Mouse (Mus musculus): Measurements from ENCODE around the gene Aldh16a1. TPM values are rescaled to one million over a fixed set of nuclear protein-coding genes. Genes with fewer than 3 reads are reported as not detected.

Gene Aldh16a1
- 21.2 and 24.1 TPM in 2 replicates for polyA plus RNA-seq (2014; fragmentation: Nextera tagmentation; extraction: Ambion mirVana)

DNA sequence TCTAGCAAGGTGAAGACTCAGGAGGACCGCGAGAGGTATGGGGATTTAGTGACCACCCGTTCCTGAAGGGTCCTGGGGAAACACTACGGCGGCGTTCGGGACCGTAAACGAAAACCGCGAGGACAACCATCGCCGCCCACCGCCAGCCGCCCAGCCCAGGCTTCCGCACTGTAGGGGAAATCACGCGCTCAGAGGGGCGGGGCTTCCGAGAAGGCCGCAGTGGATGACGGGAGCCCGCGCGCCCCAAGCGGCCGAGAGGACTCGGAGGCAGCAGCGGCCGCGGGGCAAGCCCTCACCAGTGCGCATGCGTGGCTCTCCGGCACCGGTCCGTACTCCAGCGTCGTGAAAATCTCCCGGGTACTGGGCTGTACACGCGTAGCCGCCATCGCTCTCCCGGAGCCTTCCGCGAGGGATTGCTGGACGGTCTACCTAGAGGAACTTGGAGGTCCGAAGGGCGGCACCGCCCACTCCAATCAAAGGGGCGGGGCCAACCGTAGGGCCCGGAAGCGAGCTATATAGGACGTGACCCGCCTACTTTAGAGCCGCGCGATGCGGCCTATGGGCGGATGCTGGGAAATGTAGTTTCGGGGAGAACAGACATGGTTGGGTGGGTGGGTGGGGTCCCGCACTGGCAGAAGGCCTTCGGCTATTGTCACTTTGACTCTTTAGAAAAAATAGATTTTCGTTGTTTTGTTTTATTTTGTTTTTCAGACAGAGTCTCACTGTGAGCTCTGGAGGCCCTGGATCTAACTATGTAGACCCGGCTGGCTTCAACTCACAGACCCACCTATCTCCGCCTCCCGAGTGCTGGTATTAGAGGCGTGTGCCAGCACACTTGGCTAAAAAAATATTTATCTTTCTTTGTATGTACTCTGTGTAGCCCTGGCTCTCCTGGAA is at the start of gene Aldh16a1, which contains the start of gene Pih1d1:
Aldh16a1 (minus strand) TSS at position 489 of the 897 bp plus-strand sequence.
Pih1d1 (plus strand) TSS at position 208 of the 897 bp plus-strand sequence.
- Histone ChIP-seq H3K27me3 (ENCODE audit: control insufficient read depth, insufficient read depth, low read length) (no peaks in the 10 kb centered on the region), H3K36me3 (ENCODE audit: control insufficient read depth, insufficient read depth, low read length) (peaks cover 21% of the 10 kb centered on the region; the same call in 1 of the 2 replicates), H3K27ac (replicated peaks; ENCODE audit: low read depth, low read length) (peak within 1 kb of the TSS; percentile 95), H3K9me3 (ENCODE audit: control insufficient read depth, low read length) (no peaks in the 10 kb centered on the region), H3K4me1 (ENCODE audit: control insufficient read depth, insufficient read depth, low read length) (peaks cover 14% of the 10 kb centered on the region), H3K4me2 (ENCODE audit: low read length) (peak within 1 kb of the TSS; percentile 91), H3K9ac (replicated peaks; ENCODE audit: low read length) (peak within 1 kb of the TSS; percentile 81), H3K4me3 (replicated peaks; ENCODE audit: low read depth, low read length) (peak within 1 kb of the TSS; percentile 63)
- DNase-seq, result peak; percentile 99
- peak; percentile 96 for ATAC-seq (ENCODE audit: low FRiP score, low TSS enrichment)
- WGBS, result 5% methylated on average over 69 of the region's 69 CpGs

- Histone ChIP-seq H3K9me3 (ENCODE audit: control insufficient read depth, low read length) (no peaks in the 10 kb centered on the region), H3K9ac (replicated peaks; ENCODE audit: low read length) (no peak overlapping the region), H3K4me1 (ENCODE audit: control insufficient read depth, insufficient read depth, low read length) (no peaks in the 10 kb centered on the region), H3K36me3 (ENCODE audit: control insufficient read depth, insufficient read depth, low read length) (no peaks in the 10 kb centered on the region), H3K4me3 (replicated peaks; ENCODE audit: low read depth, low read length) (no peak overlapping the region), H3K27ac (replicated peaks; ENCODE audit: low read depth, low read length) (no peak overlapping the region), H3K4me2 (ENCODE audit: low read length) (no peak overlapping the region), H3K27me3 (ENCODE audit: control insufficient read depth, insufficient read depth, low read length) (no peaks in the 10 kb centered on the region)
- WGBS, result 62% methylated on average over 10 of the region's 10 CpGs
- ATAC-seq (ENCODE audit: low FRiP score, low TSS enrichment) (no peak), DNase-seq (no peak)
Observed at GRCm38 (mm10) chr7:45202654-45203053, 48.3 kb upstream of the Aldh16a1 start.

DNA sequence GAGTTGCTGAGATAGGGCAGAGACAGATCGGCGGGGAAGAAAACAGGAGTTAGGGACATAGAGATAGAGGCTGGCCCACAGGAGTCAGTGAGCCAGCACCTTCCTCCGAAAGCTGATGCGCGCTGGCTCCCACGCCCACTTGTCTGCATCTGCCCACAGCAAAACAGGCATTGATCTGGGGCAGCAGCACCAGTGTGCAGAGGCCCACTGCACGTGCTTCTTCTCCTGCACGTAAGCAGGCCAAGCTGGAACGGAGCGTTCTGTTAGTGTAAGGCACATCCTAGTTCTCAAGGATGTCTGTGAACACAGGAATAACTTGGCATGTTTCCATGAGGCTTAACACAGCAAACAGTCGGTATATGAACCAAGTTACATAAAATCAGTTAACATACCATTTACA is 44.6 kb upstream of the Aldh16a1 start:
- ATAC-seq (ENCODE audit: low FRiP score, low TSS enrichment) (no peak), DNase-seq (no peak)
- Histone ChIP-seq H3K27me3 (ENCODE audit: control insufficient read depth, insufficient read depth, low read length) (no peaks in the 10 kb centered on the region), H3K27ac (replicated peaks; ENCODE audit: low read depth, low read length) (no peak overlapping the region), H3K9ac (replicated peaks; ENCODE audit: low read length) (no peak overlapping the region), H3K9me3 (ENCODE audit: control insufficient read depth, low read length) (no peaks in the 10 kb centered on the region), H3K4me1 (ENCODE audit: control insufficient read depth, insufficient read depth, low read length) (no peaks in the 10 kb centered on the region), H3K4me3 (replicated peaks; ENCODE audit: low read depth, low read length) (no peak overlapping the region), H3K4me2 (ENCODE audit: low read length) (no peak overlapping the region), H3K36me3 (ENCODE audit: control insufficient read depth, insufficient read depth, low read length) (no peaks in the 10 kb centered on the region)
- 82% methylated on average over 11 of the region's 11 CpGs for WGBS

DNA sequence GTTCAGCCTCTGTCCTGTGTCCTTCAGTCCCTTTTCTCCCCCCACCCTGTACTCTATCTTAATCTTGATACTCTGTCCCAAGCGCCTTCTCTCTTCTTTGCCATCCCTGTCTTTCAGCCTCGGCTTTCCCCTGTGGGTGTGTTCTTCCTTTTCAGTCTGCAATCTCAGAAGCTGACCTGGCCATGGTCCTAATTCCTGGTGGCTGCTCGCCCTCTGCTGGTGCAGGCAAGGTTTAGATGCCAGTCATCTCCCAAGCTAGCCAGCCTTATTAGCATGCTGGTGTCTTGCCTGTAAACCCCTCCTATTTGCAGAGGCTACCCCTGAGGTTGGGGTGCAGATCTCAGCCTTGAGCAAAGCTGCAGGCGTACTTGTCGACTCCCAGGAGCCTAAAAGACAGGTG is 44.1 kb upstream of the Aldh16a1 start:
- Histone ChIP-seq H3K4me3 (replicated peaks; ENCODE audit: low read depth, low read length) (no peak overlapping the region), H3K27ac (replicated peaks; ENCODE audit: low read depth, low read length) (no peak overlapping the region), H3K4me2 (ENCODE audit: low read length) (0 out of 2 replicates have a peak overlapping the region, but pooled peaks have one; percentile 10), H3K4me1 (ENCODE audit: control insufficient read depth, insufficient read depth, low read length) (no peaks in the 10 kb centered on the region), H3K27me3 (ENCODE audit: control insufficient read depth, insufficient read depth, low read length) (no peaks in the 10 kb centered on the region), H3K9me3 (ENCODE audit: control insufficient read depth, low read length) (no peaks in the 10 kb centered on the region), H3K36me3 (ENCODE audit: control insufficient read depth, insufficient read depth, low read length) (no peaks in the 10 kb centered on the region), H3K9ac (replicated peaks; ENCODE audit: low read length) (no peak overlapping the region; the same call in 1 of the 2 replicates)
- DNase-seq (peak; percentile 90), ATAC-seq (ENCODE audit: low FRiP score, low TSS enrichment) (peak; percentile 46; the same call in 1 of the 2 replicates)
- WGBS, result 10% methylated on average over 5 of the region's 5 CpGs

- H3K4me1 ChIP-seq (ENCODE audit: control insufficient read depth, insufficient read depth, low read length), result no peaks in the 10 kb centered on the region
- H3K27ac ChIP-seq (replicated peaks; ENCODE audit: low read depth, low read length), result no peak overlapping the region
- DNase-seq (no peak), ATAC-seq (ENCODE audit: low FRiP score, low TSS enrichment) (no peak)
- no peak overlapping the region for H3K4me2 ChIP-seq (ENCODE audit: low read length)
- H3K4me3 ChIP-seq (replicated peaks; ENCODE audit: low read depth, low read length), result no peak overlapping the region
- H3K9me3 ChIP-seq (ENCODE audit: control insufficient read depth, low read length), result no peaks in the 10 kb centered on the region
- H3K9ac ChIP-seq (replicated peaks; ENCODE audit: low read length), result no peak overlapping the region
- H3K27me3 ChIP-seq (ENCODE audit: control insufficient read depth, insufficient read depth, low read length), result no peaks in the 10 kb centered on the region
- H3K36me3 ChIP-seq (ENCODE audit: control insufficient read depth, insufficient read depth, low read length), result no peaks in the 10 kb centered on the region
- 62% methylated on average over 5 of the region's 5 CpGs for WGBS
Observed at GRCm38 (mm10) chr7:45196994-45197393, 42.6 kb upstream of the Aldh16a1 start.

GRCm38 (mm10) chr7:45196176-45196535 is 41.8 kb upstream of the Aldh16a1 start:
- ATAC-seq (ENCODE audit: low FRiP score, low TSS enrichment) (no peak), DNase-seq (no peak)
- no peaks in the 10 kb centered on the region for H3K4me1 ChIP-seq (ENCODE audit: control insufficient read depth, insufficient read depth, low read length)
- WGBS, result 81% methylated on average over 4 of the region's 4 CpGs
- no peaks in the 10 kb centered on the region for H3K36me3 ChIP-seq (ENCODE audit: control insufficient read depth, insufficient read depth, low read length)
- H3K27ac ChIP-seq (replicated peaks; ENCODE audit: low read depth, low read length), result no peak overlapping the region
- no peaks in the 10 kb centered on the region for H3K27me3 ChIP-seq (ENCODE audit: control insufficient read depth, insufficient read depth, low read length)
- H3K9ac ChIP-seq (replicated peaks; ENCODE audit: low read length), result no peak overlapping the region
- H3K4me2 ChIP-seq (ENCODE audit: low read length), result no peak overlapping the region
- H3K9me3 ChIP-seq (ENCODE audit: control insufficient read depth, low read length), result no peaks in the 10 kb centered on the region
- no peak overlapping the region for H3K4me3 ChIP-seq (replicated peaks; ENCODE audit: low read depth, low read length)

DNA sequence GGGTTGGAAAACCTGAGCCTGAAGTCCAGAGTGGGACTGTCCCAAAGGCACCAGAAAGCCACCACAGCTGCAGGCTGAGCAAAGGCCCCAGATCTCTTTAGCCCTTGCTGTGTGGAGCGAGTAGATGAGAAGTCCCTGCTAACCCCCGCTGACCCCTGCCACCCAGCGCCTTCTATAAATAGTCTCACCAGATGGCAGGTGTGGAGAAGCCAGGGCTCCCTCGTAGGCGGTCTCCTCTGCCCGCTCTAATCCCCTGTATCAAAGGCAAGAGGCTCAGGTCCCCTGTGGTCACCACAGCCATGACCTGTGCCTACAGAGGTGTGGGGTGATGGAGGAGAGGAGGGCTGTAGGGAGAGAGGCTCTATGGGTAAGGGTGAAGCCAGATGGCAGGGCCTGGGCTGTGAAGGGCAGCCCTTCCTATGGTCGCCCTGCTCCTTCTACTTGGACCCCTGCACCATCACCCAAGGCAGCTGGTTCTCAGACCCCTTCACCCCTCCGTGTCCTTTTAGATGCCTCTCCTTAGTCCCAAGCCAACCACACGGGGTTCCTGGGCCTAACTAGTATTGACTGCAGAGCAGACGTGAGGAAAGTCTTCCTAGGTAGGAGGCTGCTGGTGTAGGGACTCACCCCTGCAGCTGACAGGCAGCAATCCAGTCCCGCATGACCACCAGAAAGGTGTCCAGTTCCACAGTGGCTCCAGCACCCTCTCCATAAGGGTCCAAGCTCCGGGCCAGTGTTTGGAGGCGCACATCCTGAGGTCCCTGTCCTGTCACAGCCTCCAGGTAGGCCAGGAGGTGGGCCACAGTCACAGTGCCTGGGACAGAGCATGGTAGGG is 41.2 kb upstream of the Aldh16a1 start:
- H3K4me3 ChIP-seq (replicated peaks; ENCODE audit: low read depth, low read length), result no peak overlapping the region
- no peak overlapping the region for H3K27ac ChIP-seq (replicated peaks; ENCODE audit: low read depth, low read length)
- DNase-seq, result no peak
- no peaks in the 10 kb centered on the region for H3K9me3 ChIP-seq (ENCODE audit: control insufficient read depth, low read length)
- no peak overlapping the region for H3K4me2 ChIP-seq (ENCODE audit: low read length)
- no peak overlapping the region for H3K9ac ChIP-seq (replicated peaks; ENCODE audit: low read length)
- 52% methylated on average over 13 of the region's 13 CpGs for WGBS
- no peaks in the 10 kb centered on the region for H3K27me3 ChIP-seq (ENCODE audit: control insufficient read depth, insufficient read depth, low read length)
- H3K36me3 ChIP-seq (ENCODE audit: control insufficient read depth, insufficient read depth, low read length), result no peaks in the 10 kb centered on the region
- no peaks in the 10 kb centered on the region for H3K4me1 ChIP-seq (ENCODE audit: control insufficient read depth, insufficient read depth, low read length)
- no peak for ATAC-seq (ENCODE audit: low FRiP score, low TSS enrichment)

GRCm38 (mm10) chr7:45193871-45194785 is 39.7 kb upstream of the Aldh16a1 start:
- no peak overlapping the region for H3K4me2 ChIP-seq (ENCODE audit: low read length)
- H3K27ac ChIP-seq (replicated peaks; ENCODE audit: low read depth, low read length), result no peak overlapping the region
- no peaks in the 10 kb centered on the region for H3K4me1 ChIP-seq (ENCODE audit: control insufficient read depth, insufficient read depth, low read length)
- ATAC-seq (ENCODE audit: low FRiP score, low TSS enrichment) (no peak), DNase-seq (no peak)
- H3K9ac ChIP-seq (replicated peaks; ENCODE audit: low read length), result no peak overlapping the region
- no peak overlapping the region for H3K4me3 ChIP-seq (replicated peaks; ENCODE audit: low read depth, low read length)
- H3K27me3 ChIP-seq (ENCODE audit: control insufficient read depth, insufficient read depth, low read length), result no peaks in the 10 kb centered on the region
- no peaks in the 10 kb centered on the region for H3K9me3 ChIP-seq (ENCODE audit: control insufficient read depth, low read length)
- 67% methylated on average over 17 of the region's 17 CpGs for WGBS
- H3K36me3 ChIP-seq (ENCODE audit: control insufficient read depth, insufficient read depth, low read length), result no peaks in the 10 kb centered on the region

All from midbrain, embryonic 14.5 days (tissue).